Mouse (Mus musculus): ENCODE measurements around the gene Ifnar1. TPM values are rescaled to one million over a fixed set of nuclear protein-coding genes. Genes with fewer than 3 reads are reported as not detected.

Ifnar1 gene
- total RNA-seq, 1 experiment from 2014 or later, result 43.3 TPM

- ATAC-seq (replicated peaks; ENCODE audit: low read depth, poor library complexity, severe bottlenecking), result peak; percentile 61
Observed at GRCm38 (mm10) chr16:91534477-91534876, 49.4 kb downstream of the Ifnar1 start.

GRCm38 (mm10) chr16:91534888-91535287 is 49.9 kb downstream of the Ifnar1 start:
- ATAC-seq (replicated peaks; ENCODE audit: low read depth, poor library complexity, severe bottlenecking), result no peak

- no peak for ATAC-seq (replicated peaks; ENCODE audit: low read depth, poor library complexity, severe bottlenecking)
Observed at GRCm38 (mm10) chr16:91536372-91536771, 51.3 kb downstream of the Ifnar1 start.

- ATAC-seq (replicated peaks; ENCODE audit: low read depth, poor library complexity, severe bottlenecking), result peak; percentile 34; the same call in 1 of the 2 replicates
Observed at GRCm38 (mm10) chr16:91537065-91537464, 52.0 kb downstream of the Ifnar1 start.

- peak; percentile 48 for ATAC-seq (replicated peaks; ENCODE audit: low read depth, poor library complexity, severe bottlenecking)
Observed at GRCm38 (mm10) chr16:91538051-91538450, 53.0 kb downstream of the Ifnar1 start.

GRCm38 (mm10) chr16:91538513-91538912 is 53.5 kb downstream of the Ifnar1 start:
- peak; percentile 51 for ATAC-seq (replicated peaks; ENCODE audit: low read depth, poor library complexity, severe bottlenecking)

- ATAC-seq (replicated peaks; ENCODE audit: low read depth, poor library complexity, severe bottlenecking), result no peak
Observed at GRCm38 (mm10) chr16:91541573-91542081, 56.6 kb downstream of the Ifnar1 start.

GRCm38 (mm10) chr16:91543619-91544018 is 58.6 kb downstream of the Ifnar1 start:
- no peak for ATAC-seq (replicated peaks; ENCODE audit: low read depth, poor library complexity, severe bottlenecking)

- peak; percentile 72 for ATAC-seq (replicated peaks; ENCODE audit: low read depth, poor library complexity, severe bottlenecking)
Observed at GRCm38 (mm10) chr16:91545597-91546281, 60.7 kb downstream of the Ifnar1 start.

- ATAC-seq (replicated peaks; ENCODE audit: low read depth, poor library complexity, severe bottlenecking), result peak; percentile 67
Observed at GRCm38 (mm10) chr16:91546391-91546835, 61.4 kb downstream of the Ifnar1 start.

GRCm38 (mm10) chr16:91546836-91547741 is 62.1 kb downstream of the Ifnar1 start, which contains the start of gene Ifngr2:
TSS of gene Ifngr2 (plus strand) at chr16:91547072.
- no peak for ATAC-seq (replicated peaks; ENCODE audit: low read depth, poor library complexity, severe bottlenecking)

- 0 out of 2 replicates have a peak, but pooled peaks have one; percentile 8 for ATAC-seq (replicated peaks; ENCODE audit: low read depth, poor library complexity, severe bottlenecking)
Observed at GRCm38 (mm10) chr16:91547974-91548373, 62.9 kb downstream of the Ifnar1 start.

GRCm38 (mm10) chr16:91548586-91548985 is 63.5 kb downstream of the Ifnar1 start:
- no peak for ATAC-seq (replicated peaks; ENCODE audit: low read depth, poor library complexity, severe bottlenecking)

GRCm38 (mm10) chr16:91548996-91549395 is 64.0 kb downstream of the Ifnar1 start:
- no peak for ATAC-seq (replicated peaks; ENCODE audit: low read depth, poor library complexity, severe bottlenecking)

GRCm38 (mm10) chr16:91549616-91550015 is 64.6 kb downstream of the Ifnar1 start:
- no peak for ATAC-seq (replicated peaks; ENCODE audit: low read depth, poor library complexity, severe bottlenecking)

GRCm38 (mm10) chr16:91551081-91551524 is 66.1 kb downstream of the Ifnar1 start:
- peak; percentile 27; the same call in 1 of the 2 replicates for ATAC-seq (replicated peaks; ENCODE audit: low read depth, poor library complexity, severe bottlenecking)

- ATAC-seq (replicated peaks; ENCODE audit: low read depth, poor library complexity, severe bottlenecking), result no peak
Observed at GRCm38 (mm10) chr16:91552072-91552471, 67.0 kb downstream of the Ifnar1 start.

GRCm38 (mm10) chr16:91553625-91554024 is 68.6 kb downstream of the Ifnar1 start:
- peak; percentile 80 for ATAC-seq (replicated peaks; ENCODE audit: low read depth, poor library complexity, severe bottlenecking)

GRCm38 (mm10) chr16:91555017-91555605 is 70.1 kb downstream of the Ifnar1 start:
- no peak for ATAC-seq (replicated peaks; ENCODE audit: low read depth, poor library complexity, severe bottlenecking)

GRCm38 (mm10) chr16:91556659-91557058 is 71.6 kb downstream of the Ifnar1 start:
- no peak for ATAC-seq (replicated peaks; ENCODE audit: low read depth, poor library complexity, severe bottlenecking)

All from common myeloid progenitor, adult 5-6 weeks (primary cell).